Mouse (Mus musculus): ENCODE results near the gene Camta1. TPM values are rescaled to one million over a fixed set of nuclear protein-coding genes. Genes with fewer than 3 reads are reported as not detected.
A peak's percentile ranks its signal among the peaks of the same experiment; 100 is the strongest.

The Camta1 gene
- 100 to 1,000 TPM; 200 to 223 TPM for total RNA-seq (2021)

GRCm38 (mm10) chr4:151861806-151862739 is at the start of gene Camta1:
Gene Camta1 (minus strand): TSS chr4:151861876.
- peak; percentile 100 for DNase-seq (ENCODE audit: extremely low spot score in 1 of 2, low spot score in 2 of 2)
- intact Hi-C loops (cut with DNase I) = no loop called here

- intact Hi-C loops (cut with DNase I) = no loop called here
- no peak for DNase-seq (ENCODE audit: extremely low spot score in 1 of 2, low spot score in 2 of 2)
These were observed 47.1 kb upstream of the Camta1 start for GRCm38 (mm10) chr4:151908809-151909208.

GRCm38 (mm10) chr4:151907577-151908343 is 46.1 kb upstream of the Camta1 start:
- DNase-seq (ENCODE audit: extremely low spot score in 1 of 2, low spot score in 2 of 2) = no peak
- intact Hi-C loops (cut with DNase I) = no loop called here

- intact Hi-C loops (cut with DNase I) = no loop called here
- no peak for DNase-seq (ENCODE audit: extremely low spot score in 1 of 2, low spot score in 2 of 2)
These were observed 43.9 kb upstream of the Camta1 start for GRCm38 (mm10) chr4:151905621-151906020.

- intact Hi-C loops (cut with DNase I) = no loop called here
- peak in 1 of 2 experiments; percentile 67 for DNase-seq (ENCODE audit: extremely low spot score in 1 of 2, low spot score in 2 of 2)
These were observed 42.4 kb upstream of the Camta1 start for GRCm38 (mm10) chr4:151904098-151904497.

GRCm38 (mm10) chr4:151902689-151903241 is 41.1 kb upstream of the Camta1 start:
- peak in 1 of 2 experiments; percentile 68 for DNase-seq (ENCODE audit: extremely low spot score in 1 of 2, low spot score in 2 of 2)
- intact Hi-C loops (cut with DNase I) = no loop called here

- no peak for DNase-seq (ENCODE audit: extremely low spot score in 1 of 2, low spot score in 2 of 2)
- intact Hi-C loops (cut with DNase I) = no loop called here
These were observed 40.5 kb upstream of the Camta1 start for GRCm38 (mm10) chr4:151902046-151902688.

GRCm38 (mm10) chr4:151901422-151901821 is 39.7 kb upstream of the Camta1 start:
- intact Hi-C loops (cut with DNase I) = no loop called here

GRCm38 (mm10) chr4:151900735-151901134 is 39.1 kb upstream of the Camta1 start:
- intact Hi-C loops (cut with DNase I) = no loop called here
- DNase-seq (ENCODE audit: extremely low spot score in 1 of 2, low spot score in 2 of 2) = no peak

More at GRCm38 (mm10) chr4:151901422-151901821, 39.7 kb upstream of the Camta1 start:
- DNase-seq (ENCODE audit: extremely low spot score in 1 of 2, low spot score in 2 of 2) = no peak

GRCm38 (mm10) chr4:151899707-151900384 is 38.2 kb upstream of the Camta1 start:
- intact Hi-C loops (cut with DNase I) = no loop called here
- DNase-seq (ENCODE audit: extremely low spot score in 1 of 2, low spot score in 2 of 2) = no peak

GRCm38 (mm10) chr4:151898600-151899245 is 37.0 kb upstream of the Camta1 start:
- peak in 1 of 2 experiments; percentile 40 for DNase-seq (ENCODE audit: extremely low spot score in 1 of 2, low spot score in 2 of 2)
- intact Hi-C loops (cut with DNase I) = no loop called here

GRCm38 (mm10) chr4:151897069-151897617 is 35.5 kb upstream of the Camta1 start:
- DNase-seq (ENCODE audit: extremely low spot score in 1 of 2, low spot score in 2 of 2) = no peak
- intact Hi-C loops (cut with DNase I) = no loop called here

GRCm38 (mm10) chr4:151895624-151896023 is 33.9 kb upstream of the Camta1 start:
- DNase-seq (ENCODE audit: extremely low spot score in 1 of 2, low spot score in 2 of 2) = no peak
- intact Hi-C loops (cut with DNase I) = no loop called here

GRCm38 (mm10) chr4:151894926-151895325 is 33.2 kb upstream of the Camta1 start:
- DNase-seq (ENCODE audit: extremely low spot score in 1 of 2, low spot score in 2 of 2) = no peak
- intact Hi-C loops (cut with DNase I) = no loop called here

GRCm38 (mm10) chr4:151893241-151893640 is 31.6 kb upstream of the Camta1 start:
- DNase-seq (ENCODE audit: extremely low spot score in 1 of 2, low spot score in 2 of 2) = no peak
- intact Hi-C loops (cut with DNase I) = no loop called here

GRCm38 (mm10) chr4:151881590-151881989 is 19.9 kb upstream of the Camta1 start:
- DNase-seq (ENCODE audit: extremely low spot score in 1 of 2, low spot score in 2 of 2) = no peak
- intact Hi-C loops (cut with DNase I) = no loop called here

- intact Hi-C loops (cut with DNase I) = no loop called here
- no peak for DNase-seq (ENCODE audit: extremely low spot score in 1 of 2, low spot score in 2 of 2)
These were observed 18.5 kb upstream of the Camta1 start for GRCm38 (mm10) chr4:151880044-151880690.
